Mouse (Mus musculus): ENCODE data around the gene 1700001C02Rik.

DNA sequence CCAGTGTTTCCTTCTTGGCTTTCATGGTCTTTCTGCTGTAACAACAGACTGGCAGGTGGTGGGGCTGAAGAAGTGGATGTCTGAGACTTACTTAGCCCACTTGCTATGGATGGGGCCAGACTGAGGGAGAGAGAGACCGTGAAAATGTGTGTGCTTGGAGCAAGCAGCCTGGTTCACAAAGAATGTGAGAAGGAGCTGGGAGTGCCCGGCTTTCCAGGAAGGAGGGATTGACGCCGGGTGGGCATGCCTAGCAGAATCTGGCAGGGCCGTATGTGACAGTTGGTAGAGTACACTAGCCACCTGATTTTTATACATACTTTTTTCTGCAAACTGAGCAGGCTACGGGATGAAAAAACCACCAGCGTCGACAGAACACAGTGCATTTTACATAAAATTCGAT is 468 bp downstream of the 1700001C02Rik start:
- TF ChIP-seq POLR2A (IDR thresholded peaks at IDR 0.05; ENCODE audit: extremely low read depth, insufficient read depth, low read length) (no peak), CTCF (IDR thresholded peaks at IDR 0.05; ENCODE audit: extremely low read depth, insufficient read depth, low read length) (no peak)

Measured in cortical plate, adult 2 months (tissue).